Mouse (Mus musculus) ES-E14 (cell line): ENCODE results near the gene Nup210. TPM values are rescaled to one million over a fixed set of nuclear protein-coding genes. Genes with fewer than 3 reads are reported as not detected.

Experiments used
- DNase-seq: peaks from one replicate; pipeline ENCODE4 v3.0.0-alpha.2; 2013; ENCODE audit warnings: low read depth, low spot score
- H3K27ac ChIP-seq: 2 replicates; pipeline ENCODE4 v1.5.1; 2012; ENCODE audit warnings: low read depth, mild to moderate bottlenecking, low read length, moderate library complexity, mixed read lengths; ENCODE audit not compliant: poor library complexity, insufficient read depth, severe bottlenecking
- H3K36me3 ChIP-seq: 2 replicates; pipeline ENCODE4 v1.6.1; 2012; ENCODE audit warnings: mild to moderate bottlenecking, low read length, moderate library complexity, mixed read lengths; ENCODE audit not compliant: control insufficient read depth, poor library complexity, insufficient read depth, severe bottlenecking
- H3K4me1 ChIP-seq, 2 experiments: fragments of 150-350 bp in 1 of 2; sonication (generic) in 1 of 2; 2 replicates each; pipeline ENCODE4 v1.6.1; 2012; ENCODE audit warnings: low read length in 2 of 2, mild to moderate bottlenecking in 1 of 2, mixed read lengths in 1 of 2; ENCODE audit not compliant: control insufficient read depth in 2 of 2, insufficient read depth in 2 of 2, poor library complexity in 1 of 2
- H3K4me3 ChIP-seq, 2 experiments: fragments of 150-350 bp in 1 of 2; sonication (generic) in 1 of 2; 2 replicates each; pipeline ENCODE4 v1.5.1; 2012; ENCODE audit warnings: low read length in 2 of 2, low read depth in 1 of 2, mild to moderate bottlenecking in 1 of 2, mixed read lengths in 1 of 2; ENCODE audit not compliant: insufficient read depth in 1 of 2, poor library complexity in 1 of 2, severe bottlenecking in 1 of 2
- H3K9ac ChIP-seq: 2 replicates; pipeline ENCODE4 v1.6.1; 2012; ENCODE audit warnings: low read depth, mild to moderate bottlenecking, low read length, mixed read lengths; ENCODE audit not compliant: poor library complexity, insufficient read depth, severe bottlenecking
- H3K9me3 ChIP-seq: fragments of 150-350 bp; sonication (generic); 2 replicates; pipeline ENCODE4 v1.6.1; 2012; ENCODE audit warnings: low read depth, mild to moderate bottlenecking, low read length; ENCODE audit not compliant: control insufficient read depth, insufficient read depth
- CHD2 ChIP-seq: IDR thresholded peaks from 2 replicates; pipeline ENCODE4 v1.6.1; 2014; ENCODE audit warnings: mild to moderate bottlenecking, low read depth, low read length, inconsistent platforms
- HCFC1 ChIP-seq: IDR thresholded peaks from 2 replicates; pipeline ENCODE4 v1.6.1; 2012; ENCODE audit warnings: low read length, inconsistent platforms, borderline replicate concordance; ENCODE audit not compliant: insufficient read depth
- MAFK ChIP-seq: IDR thresholded peaks from 2 replicates; pipeline ENCODE4 v1.6.1; 2014; ENCODE audit warnings: mild to moderate bottlenecking, low read depth, low read length, inconsistent platforms; ENCODE audit not compliant: insufficient read depth
- ZC3H11A ChIP-seq: IDR thresholded peaks from 2 replicates; pipeline ENCODE4 v1.6.1; 2012; ENCODE audit warnings: low read depth, mild to moderate bottlenecking, inconsistent platforms, low read length, borderline replicate concordance
- ZNF384 ChIP-seq: IDR thresholded peaks from 2 replicates; pipeline ENCODE4 v1.6.1; 2012; ENCODE audit warnings: low read depth, low read length, inconsistent platforms
- in situ Hi-C, 2 experiments: fragments of 600-800 bp; cut with MboI; formaldehyde crosslinking; loops; one replicate each; pipeline ENCODE4 v1.15.1; 2025; ENCODE audit warnings: low sequenced_read_pairs in 2 of 2, inconsistent platforms in 1 of 2; ENCODE audit not compliant: unreplicated experiment in 2 of 2
- total RNA-seq: library from RNA; depleted of rRNA; stranded (reverse); fragments of 300-350 nt; gene quantifications from 2 replicates; pipeline ENCODE4 v1.2.3, GENCODE M21; 2012

Gene Nup210
- total RNA-seq, 1 experiment: 65.9 TPM

GRCm38 (mm10) chr6:91111141-91111953 lies 5.3 kb downstream of the Nup210 start:
- H3K9me3 ChIP-seq: no peaks in the 10 kb centered on the region
- no peak overlapping the region for H3K4me3 ChIP-seq
- no peak overlapping the region for H3K9ac ChIP-seq
- no peak for TF ChIP-seq MAFK
- no peak for TF ChIP-seq ZC3H11A
- no peak overlapping the region for H3K27ac ChIP-seq
- no peak for DNase-seq
- no peaks in the 10 kb centered on the region for H3K36me3 ChIP-seq
- in situ Hi-C loops: no loop called here
- H3K4me1 ChIP-seq: peaks cover 3 to 14% of the 10 kb centered on the region in 2 experiments; a peak in 2 of 4 replicates

GRCm38 (mm10) chr6:91110323-91111020 lies 6.2 kb downstream of the Nup210 start:
- in situ Hi-C loops: no loop called here
- H3K9me3 ChIP-seq: no peaks in the 10 kb centered on the region
- no peak for DNase-seq
- H3K9ac ChIP-seq: no peak overlapping the region
- peaks cover 3 to 11% of the 10 kb centered on the region in 2 experiments; a peak in 2 of 4 replicates for H3K4me1 ChIP-seq
- TF ChIP-seq HCFC1: no peak
- no peak for TF ChIP-seq MAFK
- TF ChIP-seq ZC3H11A: no peak
- no peak for TF ChIP-seq ZNF384
- TF ChIP-seq CHD2: no peak
- H3K4me3 ChIP-seq: no peak overlapping the region
- no peak overlapping the region for H3K27ac ChIP-seq
- H3K36me3 ChIP-seq: no peaks in the 10 kb centered on the region

- H3K36me3 ChIP-seq: no peaks in the 10 kb centered on the region
- in situ Hi-C loops: no loop called here
- DNase-seq: no peak
These were observed 7.1 kb downstream of the Nup210 start for GRCm38 (mm10) chr6:91109489-91109888.

GRCm38 (mm10) chr6:91108917-91109450 lies 7.6 kb downstream of the Nup210 start:
- no peaks in the 10 kb centered on the region for H3K9me3 ChIP-seq
- TF ChIP-seq ZNF384 (no peak), ZC3H11A (no peak), MAFK (no peak), CHD2 (no peak), HCFC1 (no peak)
- no peak overlapping the region for H3K27ac ChIP-seq
- peaks cover 2 to 8% of the 10 kb centered on the region in 2 experiments; a peak in 2 of 4 replicates for H3K4me1 ChIP-seq
- no peak overlapping the region for H3K9ac ChIP-seq
- in situ Hi-C loops: no loop called here
- DNase-seq: no peak
- no peaks in the 10 kb centered on the region for H3K36me3 ChIP-seq
- H3K4me3 ChIP-seq: no peak overlapping the region

More at GRCm38 (mm10) chr6:91109489-91109888, 7.1 kb downstream of the Nup210 start:
- TF ChIP-seq MAFK: no peak
- TF ChIP-seq HCFC1: no peak
- TF ChIP-seq CHD2: no peak
- no peak for TF ChIP-seq ZNF384
- TF ChIP-seq ZC3H11A: no peak
- H3K9me3 ChIP-seq: no peaks in the 10 kb centered on the region
- H3K4me1 ChIP-seq: peaks cover 2 to 10% of the 10 kb centered on the region in 2 experiments; a peak in 2 of 4 replicates
- H3K4me3 ChIP-seq: no peak overlapping the region
- no peak overlapping the region for H3K9ac ChIP-seq
- H3K27ac ChIP-seq: no peak overlapping the region
